Mouse (Mus musculus): ENCODE measurements around the gene St3gal2. TPM values are rescaled to one million over a fixed set of nuclear protein-coding genes. Genes with fewer than 3 reads are reported as not detected.
A peak's percentile ranks its signal among the peaks of the same experiment; 100 is the strongest.
"Not testable (repeated sequence)": the region's sequence is repeated elsewhere in the genome, so short reads cannot be mapped to it uniquely, and the experiment has no call there.

St3gal2 gene
- total RNA-seq, 1 experiment from 2014 or later: 18.5 TPM

DNA sequence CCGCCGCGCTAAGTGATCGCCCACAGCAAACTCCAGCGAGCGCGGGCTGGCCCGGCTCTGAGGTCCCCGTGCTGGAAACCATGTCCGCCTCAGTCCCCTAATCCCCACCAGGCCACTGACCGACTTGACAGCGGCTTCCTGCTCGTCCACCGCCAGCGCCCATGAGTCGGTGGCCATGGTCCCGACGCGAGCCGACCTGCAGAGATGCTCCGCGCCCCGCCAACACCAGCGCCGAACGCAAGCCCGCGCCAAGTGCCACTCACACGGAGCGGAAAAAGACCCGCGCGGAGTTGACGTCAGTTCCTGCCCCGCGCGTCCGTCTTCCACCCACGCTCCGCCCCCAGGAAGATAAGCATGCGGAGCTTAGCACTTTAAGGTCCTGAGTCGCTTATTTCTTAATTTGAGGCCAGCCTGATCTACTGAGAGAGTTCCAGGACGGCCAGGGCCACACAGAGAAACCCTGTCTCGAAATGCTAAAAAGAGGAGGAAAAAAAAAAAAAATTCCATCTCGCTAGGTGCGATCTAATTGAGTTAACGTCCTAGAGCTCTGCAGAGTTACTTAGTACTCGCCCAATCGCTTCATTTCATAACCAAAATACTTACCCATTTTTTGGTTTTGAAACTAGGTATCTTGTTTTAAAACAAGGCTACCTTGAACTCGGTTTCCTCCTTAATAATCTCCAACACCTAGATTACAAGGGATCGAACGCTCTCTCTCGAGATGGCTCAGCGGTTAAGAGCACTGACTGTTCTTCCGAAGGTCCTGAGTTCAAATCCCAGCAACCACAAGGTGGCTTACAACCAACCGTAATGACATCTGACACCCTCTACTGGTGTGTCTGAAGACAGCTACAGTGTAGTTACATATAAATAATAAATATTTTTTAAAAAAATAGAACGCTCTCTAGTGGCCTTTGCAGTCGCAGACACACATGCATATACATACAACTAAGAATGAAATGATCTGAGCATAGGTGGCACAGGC, 78.1 kb downstream of the St3gal2 start, which contains the start of gene Ddx19a:
TSS of gene Ddx19a (minus strand) at position 254 of the 985 bp plus-strand sequence.
- DNase-seq: peak; percentile 93

DNA sequence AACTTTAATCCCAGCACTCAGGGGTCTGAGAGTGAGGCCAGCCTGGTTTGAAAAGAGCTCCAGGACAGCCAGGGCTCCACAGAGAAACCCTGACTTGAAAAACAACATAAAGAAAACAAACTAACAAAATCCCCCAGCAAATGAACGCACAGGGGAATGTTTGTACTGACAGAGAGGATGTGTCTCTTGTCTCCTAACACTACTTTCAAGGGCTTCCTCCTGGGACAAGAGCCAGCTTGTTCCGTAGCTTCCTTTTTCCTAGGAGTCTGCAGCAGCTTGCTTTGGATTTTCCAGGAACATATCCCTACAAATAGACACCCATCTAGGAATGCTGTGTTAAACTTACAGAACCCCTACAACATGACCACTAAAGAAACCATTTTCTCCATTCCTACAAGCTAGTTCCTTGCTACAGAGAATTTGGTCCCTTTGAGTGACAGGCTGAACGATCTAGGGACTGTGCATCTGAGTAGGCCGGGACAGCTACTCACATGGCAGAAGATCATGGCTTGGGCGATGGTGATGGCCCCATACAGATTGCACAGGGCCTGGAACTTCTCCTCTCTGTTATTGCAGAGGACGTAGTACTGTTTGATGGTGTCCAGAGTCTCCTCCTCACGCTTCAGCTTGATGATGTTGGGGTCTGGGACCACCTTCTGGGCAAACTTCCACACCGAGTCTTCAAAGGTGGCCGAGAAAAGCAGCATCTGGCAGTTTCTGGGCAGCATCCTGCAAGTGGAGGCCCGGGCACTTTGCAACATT, 90.7 kb downstream of the St3gal2 start:
- not testable (repeated sequence) for DNase-seq

Small RNAs within 50 kb of the gene (microRNA-seq; reads per million reads assigned to microRNA genes)
- 0 to 0.38 reads per million in 2 experiments for gene Mir3473d

Other genes with a start within 250 kb of the St3gal2 start
- gene Mtss1l, start 198.4 kb upstream of the St3gal2 start, total RNA-seq (2021): 25.2 and 25.8 TPM in 2 replicates
- 7.5 and 9.5 TPM in 2 replicates for gene Il34, start 114.0 kb upstream of the St3gal2 start, total RNA-seq (2021)
- gene Cog4, start 73.3 kb upstream of the St3gal2 start, total RNA-seq (2021): 74.1 and 87.0 TPM in 2 replicates
- gene Sf3b3, start 73.1 kb upstream of the St3gal2 start, total RNA-seq (2021): 68.2 and 79.1 TPM in 2 replicates
- 7.6 and 10.4 TPM in 2 replicates for gene Fuk, start 17.4 kb upstream of the St3gal2 start, total RNA-seq (2021)
- gene Ddx19a, start 77.9 kb downstream of the St3gal2 start, total RNA-seq (2021): 47.4 and 54.0 TPM in 2 replicates
- gene Ddx19b, start 111.8 kb downstream of the St3gal2 start, total RNA-seq (2021): 12.1 and 12.6 TPM in 2 replicates
- gene Aars, start 113.2 kb downstream of the St3gal2 start, total RNA-seq (2021): 83.5 and 95.6 TPM in 2 replicates
- gene Exosc6, start 136.4 kb downstream of the St3gal2 start, total RNA-seq (2021): not detected in 2 replicates
- 0.19 TPM in 1 of 2 replicates, not detected in the other for gene Clec18a, start 172.5 kb downstream of the St3gal2 start, total RNA-seq (2021)
- 41.4 and 47.2 TPM in 2 replicates for gene Pdpr, start 174.7 kb downstream of the St3gal2 start, total RNA-seq (2021)